Mouse (Mus musculus): ENCODE results near the gene Ptpn22. TPM values are rescaled to one million over a fixed set of nuclear protein-coding genes. Genes with fewer than 3 reads are reported as not detected.

The Ptpn22 gene
- polyA plus RNA-seq, 1 experiment from 2014 or later, result 0.99 TPM

GRCm38 (mm10) chr3:103887581-103887980 is 28.0 kb downstream of the Ptpn22 start:
- ATAC-seq (ENCODE audit: insufficient number of reproducible peaks, insufficient read depth, low FRiP score, low read depth), result no peak
- no peaks in the 10 kb centered on the region for H3K4me1 ChIP-seq (ENCODE audit: control insufficient read depth in 2 of 2, insufficient read depth in 2 of 2, low read length in 2 of 2)
- H3K27ac ChIP-seq (replicated peaks in 1 of 2; ENCODE audit: control insufficient read depth in 1 of 2, insufficient read depth in 1 of 2, low read depth in 2 of 2, low read length in 2 of 2), result no peak overlapping the region
- WGBS, result 25% methylated on average over 3 of the region's 3 CpGs
- H3K9ac ChIP-seq (ENCODE audit: low read length), result no peak overlapping the region
- H3K36me3 ChIP-seq (ENCODE audit: control insufficient read depth, insufficient read depth, low read length), result no peaks in the 10 kb centered on the region
- no peak overlapping the region for H3K4me2 ChIP-seq (ENCODE audit: low read length)
- no peaks in the 10 kb centered on the region for H3K27me3 ChIP-seq (ENCODE audit: control insufficient read depth, insufficient read depth, low read length)
- H3K9me3 ChIP-seq (ENCODE audit: control insufficient read depth, low read length), result no peaks in the 10 kb centered on the region
- H3K4me3 ChIP-seq (ENCODE audit: control insufficient read depth in 1 of 2, insufficient read depth in 1 of 2, low read depth in 1 of 2, low read length in 2 of 2), result no peak overlapping the region

DNA sequence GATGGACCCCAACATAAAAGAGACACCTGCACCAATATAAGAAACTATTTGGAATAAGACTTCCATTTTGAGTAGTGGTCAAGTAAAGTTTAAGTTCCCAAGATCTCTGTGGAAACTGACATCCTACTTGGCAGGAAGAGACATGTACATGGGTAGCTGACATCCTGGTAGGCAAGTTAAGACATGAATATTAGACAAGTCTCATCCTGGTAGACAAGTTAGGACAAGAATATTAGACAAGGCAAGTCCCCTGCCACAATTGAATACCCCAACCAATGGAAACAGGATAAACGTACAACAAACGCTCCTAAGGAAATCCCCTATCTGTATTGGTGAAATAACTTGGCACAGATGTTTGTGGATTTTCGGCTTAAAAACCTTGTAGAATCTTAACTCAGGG is 33.8 kb downstream of the Ptpn22 start:
- H3K9me3 ChIP-seq (ENCODE audit: control insufficient read depth, low read length), result no peaks in the 10 kb centered on the region
- no peaks in the 10 kb centered on the region for H3K36me3 ChIP-seq (ENCODE audit: control insufficient read depth, insufficient read depth, low read length)
- no peak overlapping the region for H3K27ac ChIP-seq (replicated peaks in 1 of 2; ENCODE audit: control insufficient read depth in 1 of 2, insufficient read depth in 1 of 2, low read depth in 2 of 2, low read length in 2 of 2)
- no peak for ATAC-seq (ENCODE audit: insufficient number of reproducible peaks, insufficient read depth, low FRiP score, low read depth)
- H3K4me3 ChIP-seq (ENCODE audit: control insufficient read depth in 1 of 2, insufficient read depth in 1 of 2, low read depth in 1 of 2, low read length in 2 of 2), result no peak overlapping the region
- 76% methylated on average over 3 of the region's 3 CpGs for WGBS
- no peak overlapping the region for H3K4me2 ChIP-seq (ENCODE audit: low read length)
- H3K27me3 ChIP-seq (ENCODE audit: control insufficient read depth, insufficient read depth, low read length), result no peaks in the 10 kb centered on the region
- no peaks in the 10 kb centered on the region for H3K4me1 ChIP-seq (ENCODE audit: control insufficient read depth in 2 of 2, insufficient read depth in 2 of 2, low read length in 2 of 2)
- H3K9ac ChIP-seq (ENCODE audit: low read length), result no peak overlapping the region

GRCm38 (mm10) chr3:103904705-103905104 is 45.1 kb downstream of the Ptpn22 start:
- ATAC-seq (ENCODE audit: insufficient number of reproducible peaks, insufficient read depth, low FRiP score, low read depth), result no peak
- Histone ChIP-seq H3K4me3 (ENCODE audit: control insufficient read depth in 1 of 2, insufficient read depth in 1 of 2, low read depth in 1 of 2, low read length in 2 of 2) (no peak overlapping the region), H3K36me3 (ENCODE audit: control insufficient read depth, insufficient read depth, low read length) (no peaks in the 10 kb centered on the region), H3K4me2 (ENCODE audit: low read length) (no peak overlapping the region), H3K27me3 (ENCODE audit: control insufficient read depth, insufficient read depth, low read length) (no peaks in the 10 kb centered on the region), H3K9ac (ENCODE audit: low read length) (no peak overlapping the region), H3K9me3 (ENCODE audit: control insufficient read depth, low read length) (no peaks in the 10 kb centered on the region), H3K4me1 (ENCODE audit: control insufficient read depth in 2 of 2, insufficient read depth in 2 of 2, low read length in 2 of 2) (no peaks in the 10 kb centered on the region), H3K27ac (replicated peaks in 1 of 2; ENCODE audit: control insufficient read depth in 1 of 2, insufficient read depth in 1 of 2, low read depth in 2 of 2, low read length in 2 of 2) (no peak overlapping the region)
- WGBS, result 76% methylated on average over 1 of the region's 1 CpGs

- 70% methylated on average over 5 of the region's 5 CpGs for WGBS
- H3K4me2 ChIP-seq (ENCODE audit: low read length), result no peak overlapping the region
- no peaks in the 10 kb centered on the region for H3K27me3 ChIP-seq (ENCODE audit: control insufficient read depth, insufficient read depth, low read length)
- H3K9ac ChIP-seq (ENCODE audit: low read length), result no peak overlapping the region
- no peaks in the 10 kb centered on the region for H3K4me1 ChIP-seq (ENCODE audit: control insufficient read depth in 2 of 2, insufficient read depth in 2 of 2, low read length in 2 of 2)
- H3K36me3 ChIP-seq (ENCODE audit: control insufficient read depth, insufficient read depth, low read length), result no peaks in the 10 kb centered on the region
- no peak overlapping the region for H3K4me3 ChIP-seq (ENCODE audit: control insufficient read depth in 1 of 2, insufficient read depth in 1 of 2, low read depth in 1 of 2, low read length in 2 of 2)
- H3K27ac ChIP-seq (replicated peaks in 1 of 2; ENCODE audit: control insufficient read depth in 1 of 2, insufficient read depth in 1 of 2, low read depth in 2 of 2, low read length in 2 of 2), result no peak overlapping the region
- H3K9me3 ChIP-seq (ENCODE audit: control insufficient read depth, low read length), result no peaks in the 10 kb centered on the region
- no peak for ATAC-seq (ENCODE audit: insufficient number of reproducible peaks, insufficient read depth, low FRiP score, low read depth)
Observed at GRCm38 (mm10) chr3:103907335-103908030, 47.9 kb downstream of the Ptpn22 start.

DNA sequence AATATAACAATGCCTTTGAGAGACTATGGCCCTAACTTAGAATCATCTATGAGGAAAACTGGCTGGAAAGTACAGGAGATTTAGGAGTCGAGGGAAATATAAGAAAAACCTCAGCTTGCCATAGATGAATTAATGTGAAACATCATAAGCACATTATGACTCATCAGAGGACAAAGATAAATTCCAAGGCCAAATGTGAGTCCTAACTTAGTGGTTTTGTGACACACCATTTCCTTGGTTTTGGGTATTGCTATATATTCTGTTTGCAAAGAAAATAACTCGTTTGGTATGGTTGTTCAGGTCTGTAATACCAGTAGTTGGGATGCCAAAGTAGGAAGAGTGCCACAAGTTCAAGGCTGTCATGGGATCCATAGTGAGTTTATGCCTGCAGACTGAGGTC is 49.2 kb downstream of the Ptpn22 start:
- no peaks in the 10 kb centered on the region for H3K4me1 ChIP-seq (ENCODE audit: control insufficient read depth in 2 of 2, insufficient read depth in 2 of 2, low read length in 2 of 2)
- WGBS, result 51% methylated on average over 2 of the region's 2 CpGs
- no peak overlapping the region for H3K9ac ChIP-seq (ENCODE audit: low read length)
- no peaks in the 10 kb centered on the region for H3K9me3 ChIP-seq (ENCODE audit: control insufficient read depth, low read length)
- no peaks in the 10 kb centered on the region for H3K36me3 ChIP-seq (ENCODE audit: control insufficient read depth, insufficient read depth, low read length)
- no peak overlapping the region for H3K4me2 ChIP-seq (ENCODE audit: low read length)
- no peak overlapping the region for H3K4me3 ChIP-seq (ENCODE audit: control insufficient read depth in 1 of 2, insufficient read depth in 1 of 2, low read depth in 1 of 2, low read length in 2 of 2)
- no peaks in the 10 kb centered on the region for H3K27me3 ChIP-seq (ENCODE audit: control insufficient read depth, insufficient read depth, low read length)
- no peak for ATAC-seq (ENCODE audit: insufficient number of reproducible peaks, insufficient read depth, low FRiP score, low read depth)
- H3K27ac ChIP-seq (replicated peaks in 1 of 2; ENCODE audit: control insufficient read depth in 1 of 2, insufficient read depth in 1 of 2, low read depth in 2 of 2, low read length in 2 of 2), result no peak overlapping the region

GRCm38 (mm10) chr3:103913451-103913961 is 53.9 kb downstream of the Ptpn22 start:
- H3K27me3 ChIP-seq (ENCODE audit: control insufficient read depth, insufficient read depth, low read length), result no peaks in the 10 kb centered on the region
- no peaks in the 10 kb centered on the region for H3K9me3 ChIP-seq (ENCODE audit: control insufficient read depth, low read length)
- H3K36me3 ChIP-seq (ENCODE audit: control insufficient read depth, insufficient read depth, low read length), result no peaks in the 10 kb centered on the region
- peaks cover 0 to 11% of the 10 kb centered on the region in 2 experiments; a peak in 2 of 4 replicates for H3K4me1 ChIP-seq (ENCODE audit: control insufficient read depth in 2 of 2, insufficient read depth in 2 of 2, low read length in 2 of 2)
- peak overlapping the region; percentile 99 for H3K4me3 ChIP-seq (ENCODE audit: control insufficient read depth in 1 of 2, insufficient read depth in 1 of 2, low read depth in 1 of 2, low read length in 2 of 2)
- peak overlapping the region; percentile 76 for H3K9ac ChIP-seq (ENCODE audit: low read length)
- peak overlapping the region; percentile 94 to 99 for H3K27ac ChIP-seq (replicated peaks in 1 of 2; ENCODE audit: control insufficient read depth in 1 of 2, insufficient read depth in 1 of 2, low read depth in 2 of 2, low read length in 2 of 2)
- H3K4me2 ChIP-seq (ENCODE audit: low read length), result peak overlapping the region; percentile 71
- no peak for ATAC-seq (ENCODE audit: insufficient number of reproducible peaks, insufficient read depth, low FRiP score, low read depth)
- WGBS, result 6% methylated on average over 11 of the region's 11 CpGs

DNA sequence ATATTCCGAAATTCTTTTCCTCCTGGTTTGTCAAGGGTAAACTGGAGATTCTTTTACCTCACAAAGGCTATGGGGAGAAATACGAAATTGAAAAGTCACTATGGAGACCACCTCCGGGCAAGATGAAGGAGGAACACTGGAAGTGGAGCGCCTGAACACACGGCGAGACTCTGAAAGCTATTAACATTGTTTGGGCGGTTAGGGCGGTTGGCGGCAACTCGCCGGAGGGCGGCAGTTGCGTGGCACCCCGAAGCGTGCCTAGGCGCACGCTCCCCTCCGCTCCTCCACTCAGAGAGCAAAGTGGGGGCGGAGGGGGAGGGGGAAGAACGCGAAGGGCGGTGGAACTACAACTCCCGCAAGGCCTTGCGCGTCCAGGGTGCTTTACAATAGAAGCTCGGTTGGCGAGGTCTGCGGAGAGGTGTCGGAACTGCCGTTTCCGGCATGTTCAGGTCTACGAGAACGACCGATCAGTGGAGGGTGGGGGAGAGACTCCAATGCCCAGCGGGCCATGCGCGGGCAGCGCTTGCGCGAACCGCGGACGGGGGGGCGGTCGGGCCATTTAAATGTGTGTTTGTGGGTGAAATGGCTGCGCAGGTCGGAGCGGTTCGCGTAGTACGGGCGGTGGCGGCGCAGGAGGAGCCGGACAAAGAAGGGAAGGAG is 54.5 kb downstream of the Ptpn22 start, which contains the start of gene Rsbn1:
TSS of gene Rsbn1 (plus strand) at position 111 of the 660 bp plus-strand sequence.
- whole genome bisulfite sequencing, result under 1% methylated on average over 52 of the region's 55 CpGs
- peak within 1 kb of the TSS; percentile 97 for H3K9ac ChIP-seq (ENCODE audit: low read length)
- ATAC-seq (ENCODE audit: insufficient number of reproducible peaks, insufficient read depth, low FRiP score, low read depth), result peak; percentile 100
- no peaks in the 10 kb centered on the region for H3K9me3 ChIP-seq (ENCODE audit: control insufficient read depth, low read length)
- H3K27me3 ChIP-seq (ENCODE audit: control insufficient read depth, insufficient read depth, low read length), result no peaks in the 10 kb centered on the region
- H3K36me3 ChIP-seq (ENCODE audit: control insufficient read depth, insufficient read depth, low read length), result no peaks in the 10 kb centered on the region
- H3K27ac ChIP-seq (replicated peaks in 1 of 2; ENCODE audit: control insufficient read depth in 1 of 2, insufficient read depth in 1 of 2, low read depth in 2 of 2, low read length in 2 of 2), result peak within 1 kb of the TSS; percentile 94 to 99
- peaks cover 0 to 11% of the 10 kb centered on the region in 2 experiments; a peak in 2 of 4 replicates for H3K4me1 ChIP-seq (ENCODE audit: control insufficient read depth in 2 of 2, insufficient read depth in 2 of 2, low read length in 2 of 2)
- H3K4me2 ChIP-seq (ENCODE audit: low read length), result peak within 1 kb of the TSS; percentile 71
- peak within 1 kb of the TSS; percentile 99 for H3K4me3 ChIP-seq (ENCODE audit: control insufficient read depth in 1 of 2, insufficient read depth in 1 of 2, low read depth in 1 of 2, low read length in 2 of 2)

Data from heart, embryonic 14.5 days (tissue).